Mouse (Mus musculus) C2C12 (cell line): ENCODE results near the gene Jmjd6. TPM values are rescaled to one million over a fixed set of nuclear protein-coding genes. Genes with fewer than 3 reads are reported as not detected.
A peak's percentile ranks its signal among the peaks of the same experiment; 100 is the strongest.

ENCODE experiments used
- H3K27me3 ChIP-seq: one replicate; pipeline ENCODE4 v1.6.1; 2011; ENCODE audit not compliant: control insufficient read depth, insufficient read depth, insufficient read length
- H3K36me3 ChIP-seq: one replicate; pipeline ENCODE4 v1.6.1; 2011; ENCODE audit not compliant: control insufficient read depth, insufficient read depth
- H3K4me3 ChIP-seq: one replicate; pipeline ENCODE4 v1.5.1; 2011; ENCODE audit warnings: mild to moderate bottlenecking, control low read depth; ENCODE audit not compliant: poor library complexity, insufficient read depth, severe bottlenecking
- H3K79me2 ChIP-seq: one replicate; pipeline ENCODE4 v1.6.1; 2011; ENCODE audit not compliant: control insufficient read depth, insufficient read depth
- H3K79me3 ChIP-seq: one replicate; pipeline ENCODE4 v1.6.1; 2011; ENCODE audit warnings: low read depth, control low read depth
- H3ac ChIP-seq: one replicate; pipeline ENCODE3; 2011; ENCODE audit warnings: low read depth; ENCODE audit not compliant: control insufficient read depth, insufficient read length
- CEBPB ChIP-seq: IDR thresholded peaks from one replicate; pipeline ENCODE4 v1.6.1; 2011; ENCODE audit warnings: low read depth, mild to moderate bottlenecking, control low read depth, moderate library complexity
- CTCF ChIP-seq: IDR thresholded peaks from one replicate; pipeline ENCODE4 v1.5.1; 2011; ENCODE audit not compliant: control insufficient read depth, insufficient read depth, insufficient read length
- FOSL1 ChIP-seq: IDR thresholded peaks from one replicate; pipeline ENCODE4 v1.8.0; 2011; ENCODE audit warnings: mild to moderate bottlenecking, low read length; ENCODE audit not compliant: poor library complexity, insufficient read depth, severe bottlenecking
- MAX ChIP-seq: IDR thresholded peaks from one replicate; pipeline ENCODE4 v1.6.1; 2011; ENCODE audit warnings: mild to moderate bottlenecking, control low read depth
- MYOD1 ChIP-seq: IDR thresholded peaks from one replicate; pipeline ENCODE4 v1.6.1; 2011; ENCODE audit warnings: low read depth; ENCODE audit not compliant: control insufficient read depth, insufficient read length
- MYOG ChIP-seq: IDR thresholded peaks from one replicate; pipeline ENCODE4 v1.6.1; 2011; ENCODE audit not compliant: control insufficient read depth, insufficient read length; ENCODE audit errors: extremely low read depth
- USF1 ChIP-seq: IDR thresholded peaks from one replicate; pipeline ENCODE4 v1.6.1; 2011; ENCODE audit warnings: low read depth, mild to moderate bottlenecking, control low read depth, moderate library complexity
- polyA plus RNA-seq: library from polyadenylated mRNA; unstranded; fragments of >200 nt; fragmentation: generic; extraction: Trizol; gene quantifications from one replicate; pipeline ENCODE4 v1.2.1, GENCODE M21; 2012; ENCODE audit warnings: missing spikeins

The Jmjd6 gene
- polyA plus RNA-seq, 1 experiment, result 74.4 TPM

- no peak for TF ChIP-seq MYOG
- no peak for TF ChIP-seq USF1
- TF ChIP-seq CEBPB, result no peak
- no peak for TF ChIP-seq CTCF
- TF ChIP-seq FOSL1, result no peak
- no peak for TF ChIP-seq MYOD1
- Histone ChIP-seq H3K27me3 (no peaks in the 10 kb centered on the region), H3K79me2 (peaks cover 74% of the 10 kb centered on the region), H3K36me3 (peaks cover 55% of the 10 kb centered on the region), H3K4me3 (peak overlapping the region; percentile 98), H3ac (peak overlapping the region; percentile 73), H3K79me3 (peaks cover 49% of the 10 kb centered on the region)
Measured at GRCm38 (mm10) chr11:116854279-116854678, 11.0 kb upstream of the Jmjd6 start.

GRCm38 (mm10) chr11:116853512-116853928 lies 10.3 kb upstream of the Jmjd6 start:
- peaks cover 82% of the 10 kb centered on the region for H3K79me2 ChIP-seq
- H3K36me3 ChIP-seq, result peaks cover 55% of the 10 kb centered on the region
- H3K4me3 ChIP-seq, result peak overlapping the region; percentile 98
- peak overlapping the region; percentile 94 for H3ac ChIP-seq
- no peaks in the 10 kb centered on the region for H3K27me3 ChIP-seq
- peak; percentile 97 for TF ChIP-seq USF1
- TF ChIP-seq CEBPB, result no peak
- TF ChIP-seq FOSL1, result peak; percentile 38
- TF ChIP-seq MYOD1, result peak; percentile 93
- peaks cover 53% of the 10 kb centered on the region for H3K79me3 ChIP-seq

GRCm38 (mm10) chr11:116852891-116853511 lies 9.8 kb upstream of the Jmjd6 start, which contains the start of gene Srsf2:
TSS of gene Srsf2 (minus strand) at chr11:116853094.
- H3K27me3 ChIP-seq, result no peaks in the 10 kb centered on the region
- peaks cover 56% of the 10 kb centered on the region for H3K36me3 ChIP-seq
- peaks cover 86% of the 10 kb centered on the region for H3K79me2 ChIP-seq
- TF ChIP-seq MYOD1 (no peak), CEBPB (peak; percentile 97), MAX (no peak), FOSL1 (no peak), MYOG (no peak), CTCF (no peak)
- peak within 1 kb of the TSS; percentile 98 for H3K4me3 ChIP-seq
- peaks cover 56% of the 10 kb centered on the region for H3K79me3 ChIP-seq
- peak within 1 kb of the TSS; percentile 94 for H3ac ChIP-seq

GRCm38 (mm10) chr11:116852291-116852890 lies 9.1 kb upstream of the Jmjd6 start, which contains the start of gene Mfsd11:
TSS of gene Mfsd11 (plus strand) at chr11:116852440.
- H3K79me2 ChIP-seq, result peaks cover 91% of the 10 kb centered on the region
- no peak for TF ChIP-seq MAX
- no peak for TF ChIP-seq FOSL1
- TF ChIP-seq MYOD1, result no peak
- no peak for TF ChIP-seq CTCF
- no peak for TF ChIP-seq MYOG
- TF ChIP-seq CEBPB, result no peak
- TF ChIP-seq USF1, result no peak
- H3K36me3 ChIP-seq, result peaks cover 62% of the 10 kb centered on the region
- H3K4me3 ChIP-seq, result peak within 1 kb of the TSS; percentile 98
- no peaks in the 10 kb centered on the region for H3K27me3 ChIP-seq
- peaks cover 56% of the 10 kb centered on the region for H3K79me3 ChIP-seq
- peak within 1 kb of the TSS; percentile 94 for H3ac ChIP-seq

- Histone ChIP-seq H3ac (peak overlapping the region; percentile 84), H3K4me3 (peak overlapping the region; percentile 98), H3K36me3 (peaks cover 60% of the 10 kb centered on the region), H3K79me2 (peaks cover 91% of the 10 kb centered on the region), H3K79me3 (peaks cover 58% of the 10 kb centered on the region), H3K27me3 (no peaks in the 10 kb centered on the region)
- TF ChIP-seq MYOD1 (no peak), FOSL1 (no peak), CTCF (no peak), MAX (no peak), CEBPB (no peak), MYOG (no peak), USF1 (no peak)
Measured at GRCm38 (mm10) chr11:116851576-116852290, 8.5 kb upstream of the Jmjd6 start.
